Mouse (Mus musculus) adrenal gland, postnatal 25 days (tissue): ENCODE data around the gene Tmem88. TPM values are rescaled to one million over a fixed set of nuclear protein-coding genes. Genes with fewer than 3 reads are reported as not detected.

Source experiments
- DNase-seq: peaks from one replicate; pipeline ENCODE4 v3.0.0; 2021; ENCODE audit warnings: mixed read lengths
- long read RNA-seq: library from polyadenylated mRNA; stranded (forward); transcript quantifications from one replicate; pipeline ENCODE4 v2.0.0, GENCODE M21; 2021
- total RNA-seq: library from RNA; stranded (reverse); gene quantifications from 2 replicates; pipeline ENCODE4 v1.2.3, GENCODE M21; 2021

The Tmem88 gene
- 13.9 and 16.9 TPM in 2 replicates for total RNA-seq
- long read RNA-seq, transcript Tmem88-201 (2 exons, 1,582 nt) = major isoform, 12 of 15 reads
- long read RNA-seq, partial matches to known transcripts = 0 of 15 reads
- long read RNA-seq, other reads (novel, unspliced or antisense) = 3 of 15 reads

DNA sequence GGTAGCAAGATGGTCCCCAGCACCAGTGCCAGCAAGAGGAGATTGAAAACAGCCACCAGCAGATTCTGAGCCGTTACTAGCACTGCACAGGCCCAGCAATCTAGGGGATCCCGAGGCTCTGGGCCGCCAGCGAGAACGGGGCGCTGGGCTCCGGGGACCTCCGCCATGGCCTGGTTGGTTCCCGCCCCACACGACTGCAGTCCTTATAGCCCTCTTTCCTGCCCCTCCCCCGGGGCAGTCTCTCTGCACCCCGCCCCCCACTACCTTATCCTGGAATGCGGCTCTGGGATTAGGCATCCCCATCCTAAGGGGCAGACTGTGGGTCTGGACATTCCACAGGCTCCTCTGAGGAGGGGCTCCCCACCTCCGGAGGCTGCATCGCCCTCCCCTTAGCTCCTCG lies at the start of gene Tmem88:
Gene Tmem88, minus strand, starts transcription at position 176 of the 400 bp plus-strand sequence.
- DNase-seq = peak; percentile 58

DNA sequence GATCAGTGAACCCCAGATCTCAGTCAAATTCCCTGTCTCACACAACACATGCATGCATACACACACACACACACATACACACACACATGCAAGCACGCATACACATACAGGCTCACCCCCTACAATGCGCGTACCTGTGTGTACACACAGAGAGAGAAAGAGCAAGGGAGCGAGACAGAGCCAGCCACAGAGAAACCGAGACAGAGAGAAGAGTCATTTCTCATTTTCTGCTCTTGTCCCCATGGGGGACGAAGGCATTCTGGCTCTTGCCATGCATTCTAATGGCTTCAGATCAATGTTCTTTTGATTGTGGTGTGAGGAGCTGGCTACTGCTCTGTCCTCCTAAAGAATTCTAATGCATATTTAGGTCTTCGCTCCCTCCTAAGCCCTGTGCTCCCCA lies 49.3 kb upstream of the Tmem88 start:
- DNase-seq = no peak

DNA sequence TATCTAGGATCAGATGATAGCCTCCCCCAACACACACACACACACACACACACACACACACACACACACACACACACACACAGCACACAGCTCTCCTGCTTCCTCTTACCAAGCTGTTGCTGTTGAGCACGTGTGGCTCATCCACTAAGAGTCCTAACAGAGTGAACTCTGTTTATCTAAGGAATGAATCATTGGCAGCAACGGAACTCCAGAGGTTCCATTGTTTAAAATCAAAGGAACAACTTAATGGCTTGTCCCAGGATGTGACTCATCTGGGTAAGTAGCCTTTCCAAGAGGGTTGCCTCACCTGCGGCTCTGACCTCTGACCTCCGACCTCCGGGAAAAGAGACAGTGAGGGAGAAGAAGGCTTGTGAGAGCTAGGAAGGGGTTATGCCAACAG lies 45.3 kb upstream of the Tmem88 start:
- peak; percentile 38 for DNase-seq

DNA sequence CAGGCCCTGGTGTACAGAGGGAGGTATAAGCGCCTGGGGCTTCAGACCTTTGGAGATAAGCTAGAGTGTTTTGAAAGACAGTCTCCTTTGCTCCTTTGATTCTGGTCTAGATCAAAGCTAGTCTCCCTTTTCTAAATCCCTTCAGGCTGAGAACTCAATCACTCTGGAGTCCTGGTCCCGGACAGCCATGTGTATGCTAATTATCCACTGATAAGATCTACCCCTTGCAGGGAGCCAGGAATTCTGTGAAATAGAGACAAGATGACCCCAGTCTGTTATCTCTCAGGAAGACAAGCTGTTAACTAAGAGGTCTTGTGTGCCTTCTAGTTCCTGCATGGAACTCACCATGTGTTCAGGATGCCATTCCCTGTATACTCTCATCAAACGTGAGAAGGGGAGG lies 39.3 kb upstream of the Tmem88 start:
- DNase-seq = no peak

DNA sequence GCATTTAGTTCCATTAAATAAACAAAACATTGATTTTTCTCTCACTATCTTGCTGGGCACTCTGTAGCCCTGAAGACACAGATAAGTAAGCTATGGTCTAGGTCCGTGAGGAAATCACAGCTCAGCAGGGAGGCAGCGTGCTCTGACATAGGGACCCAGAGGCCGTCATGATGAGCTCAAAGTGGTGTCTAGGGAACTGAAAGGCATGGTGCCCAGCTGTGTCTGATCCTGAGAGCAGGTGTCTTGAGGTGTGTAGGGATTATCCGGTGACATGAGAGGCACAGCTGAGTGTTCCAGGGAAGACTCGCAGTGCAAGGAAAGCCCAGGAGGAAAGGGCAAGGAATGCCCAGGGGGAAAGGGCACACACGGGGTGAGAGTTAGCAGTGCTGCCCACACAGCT lies 35.2 kb upstream of the Tmem88 start:
- DNase-seq = no peak

DNA sequence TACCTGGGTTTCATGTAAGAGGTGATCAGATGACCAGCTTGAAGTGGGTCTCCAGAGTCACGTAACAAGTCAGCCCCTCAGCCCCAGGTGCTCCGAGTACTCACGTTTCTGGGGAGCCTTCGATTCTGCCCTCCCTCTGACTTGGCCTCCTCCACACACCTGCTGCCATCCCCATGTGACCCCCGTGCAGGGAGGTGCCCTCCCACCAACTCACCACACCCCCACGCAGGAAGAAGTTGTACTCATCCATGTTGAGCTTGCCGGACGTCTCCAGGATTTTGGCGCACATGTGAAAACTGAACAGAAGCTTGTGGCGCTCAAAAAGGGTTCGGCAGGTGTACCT lies 34.6 kb upstream of the Tmem88 start:
- DNase-seq = no peak

DNA sequence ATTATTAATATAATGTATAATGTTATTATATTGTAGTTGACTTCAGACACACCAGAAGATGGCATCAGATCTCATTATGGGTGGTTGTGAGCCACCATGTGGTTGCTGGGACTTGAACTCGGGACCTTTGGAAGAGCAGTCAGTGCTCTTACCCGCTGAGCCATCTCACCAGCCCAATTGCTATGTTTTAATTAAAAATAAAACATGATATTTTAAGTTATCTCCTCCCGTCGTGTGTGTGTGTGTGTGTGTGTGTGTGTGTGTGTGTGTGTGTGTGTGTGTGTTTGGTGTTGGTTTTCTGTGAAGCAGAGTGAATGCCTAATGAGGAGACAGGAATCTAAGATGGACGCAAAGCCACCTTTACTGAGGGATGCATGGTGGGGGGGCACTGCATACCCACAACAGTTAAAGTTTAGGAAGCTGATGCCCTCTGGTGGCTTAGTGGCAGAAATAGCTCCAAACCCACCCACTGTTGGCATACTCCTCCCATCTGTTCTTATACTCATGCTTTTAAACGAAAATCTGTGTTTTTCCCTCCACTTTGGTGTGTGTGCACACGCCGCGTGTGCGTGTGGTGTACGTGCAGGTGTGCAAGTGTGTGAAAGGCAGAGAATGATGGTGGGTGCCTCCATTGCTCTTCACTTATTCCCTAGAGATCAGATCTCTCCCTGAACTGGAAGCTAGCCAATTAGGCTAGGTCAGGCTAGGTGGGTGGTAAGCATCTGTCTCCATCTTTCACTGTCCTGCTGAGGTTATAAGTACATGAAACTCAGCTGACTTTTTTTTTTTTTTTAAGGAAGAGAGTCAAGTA lies 34.0 kb upstream of the Tmem88 start:
- peak; percentile 64 for DNase-seq

DNA sequence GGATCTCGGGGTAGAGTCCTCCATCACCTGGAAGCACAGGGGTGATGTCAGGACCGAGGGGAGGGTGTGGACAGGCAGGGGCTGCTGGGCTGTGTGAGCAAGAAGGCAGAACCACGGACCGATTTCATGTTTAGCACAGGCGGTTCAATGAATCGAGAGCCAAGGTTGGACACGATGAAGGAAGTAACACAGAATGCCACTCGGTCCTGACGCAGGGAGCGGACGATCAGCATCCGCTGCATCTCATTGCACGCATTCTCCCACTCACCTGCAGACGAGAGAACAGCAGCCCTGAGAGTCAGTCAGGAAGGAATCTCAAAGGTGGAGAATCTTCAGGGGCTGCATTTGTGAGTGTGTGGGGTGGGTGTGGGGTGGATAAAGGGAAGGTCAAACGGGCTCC lies 32.6 kb upstream of the Tmem88 start:
- no peak for DNase-seq

DNA sequence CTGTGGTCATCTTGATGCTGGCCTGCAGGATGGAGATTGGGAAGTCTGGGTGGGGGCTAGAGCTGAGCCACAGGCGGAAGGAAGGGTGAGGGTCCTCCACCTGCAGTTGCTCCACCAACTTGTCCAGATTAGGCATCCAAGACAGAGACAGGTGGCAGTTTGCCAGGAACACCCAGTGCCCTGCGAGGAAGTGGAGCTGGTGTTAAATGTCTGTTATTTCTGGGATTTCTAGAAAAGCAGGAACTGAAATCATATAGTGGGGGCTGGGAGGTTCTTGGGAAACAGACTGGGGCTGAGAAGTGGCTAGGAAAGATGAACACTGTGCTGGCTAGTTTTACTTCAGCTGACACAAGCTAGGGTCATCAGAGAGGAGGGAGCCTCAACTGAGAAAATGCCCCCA lies 31.3 kb upstream of the Tmem88 start:
- no peak for DNase-seq

DNA sequence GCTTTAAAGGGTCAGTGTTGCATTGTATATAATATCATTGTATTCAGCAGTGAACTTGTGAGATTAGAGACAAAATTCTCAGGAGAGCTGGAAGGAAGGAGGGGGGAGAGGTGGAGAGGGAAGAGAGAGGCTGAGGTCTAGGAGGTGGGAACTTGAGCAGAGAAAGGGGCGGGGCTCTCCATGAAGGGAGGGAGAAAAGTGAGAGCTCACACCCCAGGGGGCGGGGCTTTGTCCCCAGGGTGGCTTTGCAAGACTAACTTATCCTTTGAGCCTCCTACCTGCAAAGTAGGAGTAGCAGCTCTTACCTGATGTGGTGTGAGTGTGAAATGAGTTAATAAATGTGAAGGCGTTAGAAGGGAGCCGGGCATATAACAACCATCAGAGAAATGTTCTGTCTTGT lies 30.7 kb upstream of the Tmem88 start:
- DNase-seq = peak; percentile 52

DNA sequence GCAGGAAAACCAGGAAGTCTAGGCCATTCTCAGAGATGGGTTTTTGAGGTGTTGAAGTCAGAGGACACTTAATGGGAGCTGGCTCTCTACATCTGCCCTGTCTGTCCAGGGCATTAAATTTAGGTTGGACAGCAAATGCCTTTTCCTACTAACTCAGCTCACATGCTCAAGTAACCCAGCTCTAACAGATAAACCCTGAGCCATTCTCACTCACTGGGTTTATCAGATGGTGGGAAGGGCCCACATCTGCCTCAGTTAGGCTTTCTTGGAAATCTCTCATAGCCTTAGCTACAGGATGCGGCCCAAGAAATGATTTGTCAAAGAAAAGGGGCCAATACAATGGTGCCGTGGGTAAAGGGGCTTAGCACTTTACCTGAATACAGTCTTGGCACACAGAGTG lies 28.2 kb upstream of the Tmem88 start:
- no peak for DNase-seq

DNA sequence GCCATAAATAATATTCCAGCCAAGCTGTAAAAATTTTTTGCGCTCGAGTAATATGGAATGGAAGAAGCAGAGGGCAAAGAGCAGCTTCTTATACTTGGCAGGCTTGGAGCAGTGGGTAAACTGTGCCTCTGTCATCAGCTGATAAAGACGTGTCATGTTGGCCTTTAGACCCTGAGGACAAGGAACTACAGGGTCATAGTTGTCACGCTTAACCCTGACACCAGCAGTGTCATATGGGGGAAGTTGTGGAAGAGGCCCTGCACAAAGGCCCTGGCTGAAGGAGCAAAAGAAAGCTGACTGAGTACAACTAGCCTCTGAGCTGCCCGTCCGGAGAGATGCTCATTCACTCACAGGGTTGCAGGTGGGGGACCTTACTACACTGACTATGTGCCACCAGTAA lies 25.9 kb upstream of the Tmem88 start:
- DNase-seq = no peak

DNA sequence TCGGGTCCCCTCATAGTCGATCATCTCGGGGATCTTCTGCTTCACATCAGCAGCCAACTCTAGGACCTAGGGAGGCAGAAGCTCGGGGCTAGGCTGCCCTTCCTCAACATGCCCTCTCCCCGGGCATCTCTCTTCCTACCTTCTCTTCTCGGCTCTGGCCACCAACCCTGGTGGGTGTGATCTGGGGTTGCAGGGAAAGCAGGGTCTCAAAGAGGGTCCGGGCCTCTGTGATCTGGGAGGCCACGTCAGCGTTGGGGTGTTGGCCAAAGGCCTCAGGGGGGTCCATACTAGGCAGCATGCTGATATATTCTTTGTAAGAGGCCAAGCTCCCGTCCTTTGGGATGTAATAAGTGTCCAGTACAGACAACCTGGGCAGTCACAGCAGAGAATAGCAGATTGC lies 24.8 kb upstream of the Tmem88 start:
- DNase-seq = no peak

DNA sequence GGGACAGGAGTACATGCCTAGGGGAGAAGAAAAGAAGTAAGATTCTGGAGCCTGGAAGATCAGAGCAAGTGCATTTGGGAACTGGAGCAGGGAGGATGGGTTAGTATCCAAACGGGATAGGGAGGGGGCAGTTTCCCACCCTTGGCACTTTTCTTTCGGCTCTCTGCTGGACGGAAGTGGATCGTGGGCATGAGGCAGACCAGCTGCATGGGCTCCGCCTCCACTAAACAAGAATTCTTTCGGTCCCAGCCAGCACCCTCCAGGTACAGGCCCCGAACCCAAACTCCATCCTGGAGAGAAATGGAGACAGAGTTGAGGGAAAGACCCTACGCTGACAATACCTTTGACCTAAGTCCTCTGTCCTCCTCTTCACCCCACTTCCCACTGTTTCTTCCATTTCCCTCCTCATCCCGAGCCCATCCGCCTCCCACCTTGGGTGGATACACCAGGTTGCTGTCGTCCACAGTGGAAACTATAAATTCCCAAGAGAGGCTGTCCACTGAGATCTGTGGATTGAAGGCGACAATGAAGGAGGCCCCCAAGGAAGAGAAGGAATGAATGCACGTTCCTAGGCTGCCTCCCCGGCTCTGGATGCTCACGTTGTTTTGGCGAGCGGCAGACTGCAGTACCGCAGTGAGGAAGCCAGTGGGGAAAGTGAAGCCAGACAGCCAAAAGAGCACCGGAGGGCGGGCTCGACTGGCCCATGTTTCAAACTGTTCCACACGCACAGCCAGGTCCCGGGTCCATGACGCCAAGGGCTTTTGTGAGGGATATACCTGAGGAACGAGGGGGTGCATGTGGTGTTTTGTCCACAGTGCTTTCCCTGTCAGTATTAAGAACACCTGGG lies 23.3 kb upstream of the Tmem88 start:
- no peak for DNase-seq

DNA sequence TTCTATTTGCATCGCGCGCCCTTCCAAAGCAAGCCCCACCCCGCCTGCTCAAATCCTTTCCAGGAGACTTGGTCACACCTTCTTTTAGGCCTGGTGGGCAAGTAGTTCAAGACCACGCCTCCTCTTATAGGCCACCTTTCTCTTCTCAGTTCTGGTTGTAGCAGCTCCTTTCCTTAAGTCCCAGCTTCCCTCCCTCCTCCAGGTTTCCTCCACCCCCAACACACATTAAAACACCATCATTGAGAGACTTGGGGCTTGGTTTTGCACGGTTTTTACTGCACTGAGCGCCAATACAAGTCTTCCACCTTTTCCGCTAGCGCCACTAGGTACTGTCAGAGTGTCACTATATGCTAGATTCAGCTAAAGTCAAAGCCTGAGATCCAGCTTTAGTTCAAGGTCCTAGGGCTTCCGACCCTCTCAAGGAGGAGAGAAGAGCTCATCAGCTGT lies 22.5 kb upstream of the Tmem88 start:
- DNase-seq = no peak

DNA sequence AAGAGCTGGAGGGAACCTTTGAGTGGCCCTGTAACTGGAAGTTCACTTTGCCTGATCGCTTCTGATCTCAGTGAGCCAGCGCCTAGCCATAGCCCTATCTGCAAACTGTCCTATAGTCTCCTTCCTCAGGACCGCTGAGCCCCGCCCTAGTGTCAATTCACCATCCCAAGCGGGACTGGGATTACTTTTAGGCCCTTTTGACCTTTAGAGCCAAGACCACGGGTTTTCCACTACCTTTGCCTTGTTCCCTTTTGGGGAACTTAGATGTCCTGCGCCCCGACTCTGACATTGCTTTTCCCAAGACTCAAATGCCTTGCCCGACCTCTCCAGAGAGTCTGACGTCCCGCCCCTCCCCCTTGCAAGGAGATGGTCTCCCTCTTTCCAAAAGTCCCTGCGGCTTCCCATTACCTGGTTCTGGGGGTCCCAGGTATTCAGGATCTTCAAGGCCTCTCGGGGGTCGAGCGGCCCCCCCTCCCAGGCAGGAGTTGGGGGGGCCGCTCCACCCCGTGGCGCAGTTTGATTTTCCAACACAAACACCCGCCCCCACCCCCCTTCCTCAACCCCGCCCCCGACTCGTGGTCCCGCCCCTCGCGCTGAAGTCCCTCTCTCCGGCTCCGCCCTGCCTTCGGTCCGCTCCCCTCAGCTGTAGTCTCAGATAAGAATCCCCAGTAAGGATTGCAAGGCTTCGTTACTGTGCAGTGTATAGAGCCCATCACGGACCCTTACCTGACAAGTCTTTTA lies 21.9 kb upstream of the Tmem88 start:
- DNase-seq = peak; percentile 75

DNA sequence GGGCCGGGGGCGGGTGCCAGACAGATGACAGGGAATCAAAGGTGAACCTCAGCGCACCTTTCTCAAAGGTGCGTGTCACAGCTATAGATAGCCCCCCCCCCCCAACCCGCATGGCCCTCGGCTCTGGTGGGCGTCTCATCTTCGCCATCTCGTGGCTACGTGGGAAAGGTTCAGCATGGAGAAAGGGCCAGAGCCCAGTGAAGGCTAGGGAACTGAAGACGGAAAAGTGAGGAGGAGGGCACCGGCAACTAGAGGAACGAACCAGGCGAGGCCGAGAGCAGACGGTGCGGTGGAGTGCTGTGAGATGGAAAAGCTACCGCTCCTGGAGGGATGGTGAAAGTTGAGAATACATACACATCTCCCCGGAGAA lies 21.4 kb upstream of the Tmem88 start:
- no peak for DNase-seq

DNA sequence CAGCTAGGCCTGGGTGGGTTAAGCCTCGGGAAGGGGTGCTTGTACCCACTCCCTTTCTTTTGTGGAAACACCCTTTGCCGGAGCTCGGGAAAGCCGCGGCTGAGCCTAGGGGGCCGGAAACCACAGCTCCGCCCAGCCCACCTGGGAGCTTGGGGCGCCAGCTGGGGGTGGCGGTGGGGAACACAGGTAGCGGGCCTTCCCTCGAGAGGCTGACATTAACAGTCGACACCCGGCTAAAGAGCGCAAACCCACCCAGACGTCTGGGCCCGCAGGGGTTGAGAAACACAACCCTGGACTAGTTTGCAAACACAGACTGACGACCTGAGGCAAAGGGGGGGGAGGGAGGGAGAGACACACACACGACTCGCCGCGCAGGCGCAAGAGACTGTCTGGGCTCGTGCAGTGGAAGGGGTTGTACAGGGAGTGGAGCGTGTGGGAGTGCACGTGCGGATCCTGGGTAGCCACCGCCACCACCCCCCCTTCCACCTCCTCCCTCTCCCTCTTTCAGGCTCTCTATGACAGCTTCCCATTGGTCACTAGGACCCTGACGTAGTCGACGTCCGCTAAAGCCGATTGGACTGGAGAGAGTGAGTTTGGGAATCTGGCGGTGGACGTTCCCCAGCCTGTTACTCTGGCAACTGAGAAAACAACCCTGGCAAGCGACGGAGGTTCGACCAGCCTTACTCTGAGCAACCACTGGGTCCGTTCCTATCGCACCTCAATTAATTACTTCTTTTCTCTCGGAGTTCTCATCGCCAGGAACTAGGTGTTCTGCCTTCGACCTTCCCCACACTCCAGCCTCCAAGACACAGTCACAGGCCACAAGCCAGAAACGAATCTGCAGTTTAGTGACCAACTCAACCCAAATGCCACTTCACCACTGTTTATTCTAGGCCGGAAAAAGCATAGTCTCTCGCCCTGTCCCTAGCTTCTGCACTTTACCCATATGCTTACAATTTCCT lies 20.7 kb upstream of the Tmem88 start:
- peak; percentile 90 for DNase-seq

DNA sequence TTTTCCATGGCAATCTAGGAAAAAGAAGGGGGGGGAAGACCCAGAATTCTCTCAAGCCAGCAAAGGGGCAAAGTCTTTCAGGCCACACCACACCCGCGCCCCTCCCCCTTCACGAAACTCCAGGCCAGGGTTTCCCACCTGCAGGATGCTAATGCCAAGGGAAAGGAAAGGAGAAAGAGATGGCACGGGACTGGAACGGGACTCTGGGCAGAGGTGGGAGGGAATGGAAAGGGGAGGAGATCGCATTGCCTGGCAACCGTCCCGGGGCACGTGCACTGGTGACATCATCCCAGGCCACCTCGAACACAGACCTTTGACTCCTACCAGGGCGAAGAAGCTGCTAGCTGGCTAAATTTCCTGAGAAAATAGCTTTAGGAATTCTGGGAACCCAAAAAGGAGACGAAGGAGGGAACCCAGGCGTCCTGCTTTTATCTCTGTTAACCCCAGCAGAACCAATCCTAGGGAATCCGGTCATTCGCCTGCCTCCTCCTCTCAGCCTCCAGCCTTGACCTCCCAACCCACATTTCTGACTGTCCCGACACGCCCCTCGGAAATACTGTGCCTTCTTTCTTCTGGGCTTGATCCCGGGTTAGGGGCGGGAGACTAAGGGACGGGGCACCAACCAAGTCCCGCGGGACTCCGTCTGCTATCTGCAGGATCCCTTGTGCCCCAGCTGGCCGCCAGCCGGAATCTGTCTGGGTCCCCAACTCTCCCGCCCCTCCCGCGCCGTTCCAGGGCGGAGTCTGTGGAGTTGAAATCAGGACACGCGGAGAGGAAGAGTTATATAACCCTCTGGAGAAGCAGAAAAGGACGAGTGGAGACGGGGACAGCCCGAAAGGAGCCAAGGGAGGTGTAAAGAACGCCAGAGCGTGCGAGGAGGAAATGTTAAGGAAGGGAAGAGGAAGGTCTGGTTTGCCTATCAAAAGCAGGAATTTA lies 19.7 kb upstream of the Tmem88 start:
- peak; percentile 97 for DNase-seq

DNA sequence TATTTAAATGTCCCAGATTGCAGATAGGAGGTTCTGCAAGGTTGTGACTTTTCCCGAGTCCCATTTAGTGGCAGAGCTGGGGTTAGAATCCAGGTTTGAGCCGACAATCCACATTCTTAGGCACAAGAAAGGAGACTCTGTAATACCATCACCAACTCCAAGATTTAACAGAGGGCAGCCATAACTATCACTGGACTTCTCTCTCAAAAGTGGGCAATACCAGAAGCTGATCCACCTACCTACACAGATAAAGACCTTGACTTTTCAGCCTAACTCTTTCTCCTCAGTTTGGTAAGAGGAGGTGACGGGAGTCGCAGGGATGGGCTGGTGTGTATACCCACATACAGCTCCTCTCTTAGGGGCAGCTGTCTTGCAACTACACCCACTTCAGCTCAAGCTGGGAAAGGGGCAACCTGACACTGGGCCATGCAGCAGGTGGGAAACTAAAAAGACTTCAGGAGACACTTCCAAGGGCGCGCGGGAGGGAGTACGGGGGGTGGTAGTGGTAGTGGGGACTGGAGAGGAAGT lies 19.0 kb upstream of the Tmem88 start:
- DNase-seq = no peak
